In the genomic region with DNA sequence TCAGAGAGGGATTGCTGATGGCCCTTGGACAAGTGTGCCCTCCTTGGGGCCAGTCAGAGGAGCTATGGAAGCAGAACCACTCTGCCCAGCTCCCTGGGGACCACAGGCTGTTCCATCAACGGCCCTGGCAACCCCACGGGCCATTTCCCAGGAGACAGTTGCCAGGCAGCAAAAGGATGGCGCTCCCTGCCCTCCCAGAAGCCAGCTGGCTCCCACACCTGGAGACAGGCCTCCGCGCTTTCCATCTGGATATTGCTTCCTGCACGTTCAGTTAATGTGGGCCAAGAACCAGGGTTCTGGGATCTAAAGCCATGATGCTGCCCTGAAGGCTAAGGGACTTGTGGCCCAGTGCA, we compare ENCODE assay signal across 11 mouse cellular contexts. TPM values are rescaled to one million over a fixed set of nuclear protein-coding genes. Genes with fewer than 3 reads are reported as not detected.
DNase-seq lines count a peak whose midpoint lies in the region; ATAC-seq and TF ChIP-seq lines count a peak whose summit lies in the region.
"Had no signal": no experiment of that assay in that cellular context is flagged by ENCODE, and none has a peak within 500 bp of the region (broad histone marks: within the 10 kb centered on the region; RNA-seq: fewer than 3 reads in every experiment).

No protein-coding gene starts in this region.

- peaks cover 35% of the 10 kb centered on the region for H3K36me3 ChIP-seq in kidney, postnatal 0 days (ENCODE audit: insufficient read depth, low read length)

- WGBS in kidney, postnatal 0 days = 79% methylated on average over 6 of the region's 6 CpGs

- H3K4me3 ChIP-seq in kidney, postnatal 0 days (replicated peaks; ENCODE audit: low read depth, low read length) = no peak overlapping the region
- H3K4me3 ChIP-seq: myocyte had no signal

- H3K27ac ChIP-seq in kidney, postnatal 0 days = peak overlapping the region; percentile 57

- H3K4me1 ChIP-seq in kidney, postnatal 0 days (replicated peaks; ENCODE audit: insufficient read depth, low read length) = peaks cover 12% of the 10 kb centered on the region; the same call in 1 of the 2 replicates

- no peak overlapping the region for H3K4me2 ChIP-seq in kidney, postnatal 0 days (ENCODE audit: low read length)

- no peaks in the 10 kb centered on the region for H3K27me3 ChIP-seq in kidney, postnatal 0 days (ENCODE audit: insufficient read depth, low read length)
- H3K27me3 ChIP-seq: Patski had no signal

- no peaks in the 10 kb centered on the region for H3K9me3 ChIP-seq in kidney, postnatal 0 days (replicated peaks; ENCODE audit: low read length)

- DNase-seq in adrenal gland, postnatal 14 days = peak; percentile 74
- DNase-seq in adrenal gland, postnatal 4 days (ENCODE audit: low spot score in 2 of 2) = no peak
- no peak for DNase-seq in kidney, postnatal 0 days (ENCODE audit: low spot score)
- no peak for DNase-seq in kidney, adult 11 months
- peak; percentile 90 for DNase-seq in MN1 (ENCODE audit: low spot score)
- DNase-seq in layer of hippocampus, postnatal 14 days (ENCODE audit: low spot score in 2 of 2) = peak; percentile 80 to 87
- DNase-seq in left cerebral cortex, adult 11 months (ENCODE audit: low spot score) = no peak
- DNase-seq in embryo, embryonic 10.5 days (ENCODE audit: low spot score) = no peak
- DNase-seq: cerebellum, adult 9-10 months had no signal

- no peak for TF ChIP-seq CTCF in kidney, postnatal 0 days (IDR thresholded peaks at IDR 0.05; ENCODE audit: low read depth)

- no peak for ATAC-seq in kidney, postnatal 0 days (replicated peaks; ENCODE audit: low FRiP score, low read depth)
- ATAC-seq: Patski had no signal

- no peak overlapping the region for H3K9ac ChIP-seq in kidney, postnatal 0 days (ENCODE audit: low read depth, low read length)

RNA-seq across cellular contexts. Expression of a gene that starts 11.8 kb away (rescaled TPM):
- total RNA-seq in adrenal gland, postnatal 14 days (2021) = 72.5 and 83.6 TPM in 2 replicates
- total RNA-seq in adrenal gland, postnatal 4 days (2021) = 100 to 1,000 TPM; 199 to 212 TPM
- 21.7 and 25.3 TPM in 2 replicates for polyA plus RNA-seq in kidney, postnatal 0 days (2015; fragmentation: Nextera tagmentation; extraction: Ambion mirVana)
- total RNA-seq in layer of hippocampus, postnatal 14 days (2021) = 100 to 1,000 TPM; 357 to 365 TPM

RNA-seq across cellular contexts. Expression of a gene that starts 29.9 kb away (rescaled TPM):
- 13.7 and 26.8 TPM in 2 replicates for total RNA-seq in adrenal gland, postnatal 14 days (2021)
- total RNA-seq in adrenal gland, postnatal 4 days (2021) = 10 to 100 TPM; 23.5 to 24.4 TPM
- polyA plus RNA-seq in kidney, postnatal 0 days (2015; fragmentation: Nextera tagmentation; extraction: Ambion mirVana) = 28.8 and 33.4 TPM in 2 replicates
- total RNA-seq in layer of hippocampus, postnatal 14 days (2021) = 10 to 100 TPM; 35.8 to 39.7 TPM

Comparison
In these comparisons a context has a peak if more than half of its experiments do, and no peak if none do; other contexts are left out.
1. DNase-seq: peak in adrenal gland, postnatal 14 days (single experiment), MN1 (single experiment) and layer of hippocampus, postnatal 14 days (2 of 2); none in adrenal gland, postnatal 4 days (0 of 2), kidney, postnatal 0 days (single experiment), kidney, adult 11 months (single experiment), left cerebral cortex, adult 11 months (single experiment) and embryo, embryonic 10.5 days (single experiment).